Mouse (Mus musculus): ENCODE data around the gene Hnrnph2. TPM values are rescaled to one million over a fixed set of nuclear protein-coding genes. Genes with fewer than 3 reads are reported as not detected.
A peak's percentile ranks its signal among the peaks of the same experiment; 100 is the strongest.

Gene Hnrnph2
- polyA plus RNA-seq, 1 experiment from 2014 or later, result 55.7 TPM

- ATAC-seq (no peak), DNase-seq (no peak)
- Histone ChIP-seq H3K9ac (replicated peaks) (no peak overlapping the region), H3K4me2 (ENCODE audit: low read depth, low read length) (no peak overlapping the region), H3K27me3 (ENCODE audit: insufficient read depth, low read length) (no peaks in the 10 kb centered on the region), H3K4me1 (ENCODE audit: insufficient read depth) (no peaks in the 10 kb centered on the region), H3K27ac (ENCODE audit: low read depth) (no peak overlapping the region), H3K36me3 (replicated peaks; ENCODE audit: insufficient read depth, low read length) (no peaks in the 10 kb centered on the region), H3K4me3 (ENCODE audit: low read depth, low read length) (no peak overlapping the region), H3K9me3 (ENCODE audit: low read length) (no peaks in the 10 kb centered on the region)
- TF ChIP-seq CTCF (IDR thresholded peaks at IDR 0.05; ENCODE audit: low read depth) (no peak), EP300 (IDR thresholded peaks at IDR 0.05; ENCODE audit: low read depth) (peak; percentile 32; the same call in 1 of the 2 replicates)
- 78% methylated on average over 4 of the region's 4 CpGs for WGBS (ENCODE audit: insufficient replicate concordance)
Observed at GRCm38 (mm10) chrX:134623350-134623749, 22.4 kb downstream of the Hnrnph2 start.

DNA sequence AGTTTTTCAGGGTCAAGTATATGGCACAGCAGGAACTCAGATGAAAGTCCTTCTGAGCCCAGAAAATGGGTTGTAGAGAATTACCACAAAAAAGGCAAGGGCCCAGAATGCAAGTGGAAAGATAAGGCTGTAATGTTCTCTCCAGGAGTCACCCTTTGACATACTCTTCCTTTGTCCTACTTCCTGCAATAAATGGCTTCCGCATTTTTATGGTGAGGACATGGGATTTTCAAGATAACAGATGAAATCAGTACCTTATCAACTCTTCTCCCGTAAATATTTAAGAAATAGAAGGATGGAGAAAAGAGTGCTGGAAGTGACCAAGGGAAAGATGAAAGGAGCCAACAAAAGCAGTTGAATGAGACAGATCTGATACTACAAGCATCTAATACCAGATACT lies 27.2 kb downstream of the Hnrnph2 start:
- WGBS (ENCODE audit: insufficient replicate concordance), result 49% methylated on average over 2 of the region's 2 CpGs
- no peaks in the 10 kb centered on the region for H3K4me1 ChIP-seq (ENCODE audit: insufficient read depth)
- H3K27ac ChIP-seq (ENCODE audit: low read depth), result no peak overlapping the region
- no peak for ATAC-seq
- DNase-seq, result no peak
- H3K4me3 ChIP-seq (ENCODE audit: low read depth, low read length), result no peak overlapping the region
- H3K27me3 ChIP-seq (ENCODE audit: insufficient read depth, low read length), result no peaks in the 10 kb centered on the region
- no peak overlapping the region for H3K9ac ChIP-seq (replicated peaks)
- H3K36me3 ChIP-seq (replicated peaks; ENCODE audit: insufficient read depth, low read length), result no peaks in the 10 kb centered on the region
- H3K9me3 ChIP-seq (ENCODE audit: low read length), result no peaks in the 10 kb centered on the region
- H3K4me2 ChIP-seq (ENCODE audit: low read depth, low read length), result no peak overlapping the region
- TF ChIP-seq EP300 (IDR thresholded peaks at IDR 0.05; ENCODE audit: low read depth), result no peak
- TF ChIP-seq CTCF (IDR thresholded peaks at IDR 0.05; ENCODE audit: low read depth), result no peak

DNA sequence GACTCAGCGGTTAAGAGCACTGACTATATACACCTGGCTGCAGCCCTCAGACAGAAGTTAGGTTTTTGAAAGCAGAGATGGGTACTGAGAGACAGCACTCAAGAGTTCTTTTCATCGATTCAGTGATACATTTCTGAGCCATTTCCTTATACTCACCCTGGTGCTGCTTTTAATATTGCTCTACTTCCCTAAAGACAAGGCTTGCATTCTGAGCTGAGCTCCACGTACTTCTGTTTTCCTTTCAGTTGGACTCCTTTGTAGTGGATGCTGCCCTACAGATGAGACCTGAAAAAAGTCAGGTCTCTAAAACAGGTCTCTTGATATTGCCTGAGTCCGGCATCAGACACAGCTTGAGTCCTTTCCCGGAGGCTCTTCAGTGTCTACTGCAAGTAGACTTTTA lies 31.7 kb downstream of the Hnrnph2 start:
- no peak overlapping the region for H3K4me2 ChIP-seq (ENCODE audit: low read depth, low read length)
- TF ChIP-seq CTCF (IDR thresholded peaks at IDR 0.05; ENCODE audit: low read depth), result no peak
- no peak for TF ChIP-seq EP300 (IDR thresholded peaks at IDR 0.05; ENCODE audit: low read depth)
- H3K27me3 ChIP-seq (ENCODE audit: insufficient read depth, low read length), result no peaks in the 10 kb centered on the region
- no peaks in the 10 kb centered on the region for H3K4me1 ChIP-seq (ENCODE audit: insufficient read depth)
- H3K9me3 ChIP-seq (ENCODE audit: low read length), result no peaks in the 10 kb centered on the region
- no peaks in the 10 kb centered on the region for H3K36me3 ChIP-seq (replicated peaks; ENCODE audit: insufficient read depth, low read length)
- H3K4me3 ChIP-seq (ENCODE audit: low read depth, low read length), result no peak overlapping the region
- no peak overlapping the region for H3K9ac ChIP-seq (replicated peaks)
- WGBS (ENCODE audit: insufficient replicate concordance), result 73% methylated on average over 5 of the region's 5 CpGs
- DNase-seq (no peak), ATAC-seq (no peak)
- no peak overlapping the region for H3K27ac ChIP-seq (ENCODE audit: low read depth)

GRCm38 (mm10) chrX:134635111-134635510 lies 34.1 kb downstream of the Hnrnph2 start:
- Histone ChIP-seq H3K4me3 (ENCODE audit: low read depth, low read length) (no peak overlapping the region), H3K4me1 (ENCODE audit: insufficient read depth) (no peaks in the 10 kb centered on the region), H3K4me2 (ENCODE audit: low read depth, low read length) (no peak overlapping the region), H3K27ac (ENCODE audit: low read depth) (no peak overlapping the region), H3K9ac (replicated peaks) (no peak overlapping the region), H3K27me3 (ENCODE audit: insufficient read depth, low read length) (no peaks in the 10 kb centered on the region), H3K36me3 (replicated peaks; ENCODE audit: insufficient read depth, low read length) (no peaks in the 10 kb centered on the region), H3K9me3 (ENCODE audit: low read length) (no peaks in the 10 kb centered on the region)
- ATAC-seq, result no peak
- WGBS (ENCODE audit: insufficient replicate concordance), result 53% methylated on average over 3 of the region's 3 CpGs
- DNase-seq, result no peak
- TF ChIP-seq CTCF (IDR thresholded peaks at IDR 0.05; ENCODE audit: low read depth) (no peak), EP300 (IDR thresholded peaks at IDR 0.05; ENCODE audit: low read depth) (no peak)

- H3K27ac ChIP-seq (ENCODE audit: low read depth), result no peak overlapping the region
- H3K9ac ChIP-seq (replicated peaks), result no peak overlapping the region
- ATAC-seq (peak; percentile 64), DNase-seq (no peak)
- H3K9me3 ChIP-seq (ENCODE audit: low read length), result no peaks in the 10 kb centered on the region
- TF ChIP-seq CTCF (IDR thresholded peaks at IDR 0.05; ENCODE audit: low read depth), result no peak
- TF ChIP-seq EP300 (IDR thresholded peaks at IDR 0.05; ENCODE audit: low read depth), result peak; percentile 59
- 52% methylated on average over 3 of the region's 3 CpGs for WGBS (ENCODE audit: insufficient replicate concordance)
- H3K36me3 ChIP-seq (replicated peaks; ENCODE audit: insufficient read depth, low read length), result no peaks in the 10 kb centered on the region
- H3K27me3 ChIP-seq (ENCODE audit: insufficient read depth, low read length), result no peaks in the 10 kb centered on the region
- no peaks in the 10 kb centered on the region for H3K4me1 ChIP-seq (ENCODE audit: insufficient read depth)
- H3K4me2 ChIP-seq (ENCODE audit: low read depth, low read length), result no peak overlapping the region
- no peak overlapping the region for H3K4me3 ChIP-seq (ENCODE audit: low read depth, low read length)
Observed at GRCm38 (mm10) chrX:134635860-134636259, 34.9 kb downstream of the Hnrnph2 start.

DNA sequence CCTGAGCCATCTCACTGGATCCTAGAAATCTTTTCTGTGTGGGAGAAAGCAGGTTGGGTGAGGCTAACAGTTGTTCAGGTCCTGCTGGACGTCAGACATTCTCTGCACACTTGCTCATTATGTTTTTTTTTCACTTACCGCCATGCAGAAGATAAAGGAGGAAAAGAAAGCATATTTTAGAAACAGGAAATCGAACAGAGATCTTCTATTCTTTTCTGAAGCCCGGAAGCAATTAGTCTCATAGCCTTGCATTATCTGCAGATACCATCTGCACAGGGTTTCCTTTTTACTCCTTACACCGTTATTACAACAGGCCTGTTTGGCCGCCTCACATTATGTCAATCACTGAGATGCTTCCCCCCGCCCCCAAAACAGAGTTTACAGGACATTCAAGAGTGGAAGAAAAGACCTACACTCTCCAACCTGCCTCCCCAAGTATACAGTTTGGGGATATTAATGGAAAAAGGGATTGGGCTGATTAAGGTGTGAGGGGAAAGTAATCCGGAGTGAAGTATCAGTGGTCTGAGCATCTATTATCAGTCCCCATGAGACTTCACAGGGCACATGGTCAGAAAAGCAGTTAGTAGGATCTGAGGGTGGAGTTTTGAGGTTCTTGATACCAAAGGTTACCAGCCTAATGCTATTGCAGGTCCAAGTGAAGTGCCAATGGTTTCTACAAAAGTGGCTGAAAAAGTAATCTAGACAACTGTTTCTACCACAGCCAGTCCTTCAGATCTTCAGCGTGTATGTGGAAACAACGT lies 40.2 kb downstream of the Hnrnph2 start:
- Histone ChIP-seq H3K9me3 (ENCODE audit: low read length) (no peaks in the 10 kb centered on the region), H3K4me3 (ENCODE audit: low read depth, low read length) (no peak overlapping the region), H3K4me2 (ENCODE audit: low read depth, low read length) (no peak overlapping the region), H3K27ac (ENCODE audit: low read depth) (no peak overlapping the region), H3K36me3 (replicated peaks; ENCODE audit: insufficient read depth, low read length) (no peaks in the 10 kb centered on the region), H3K9ac (replicated peaks) (no peak overlapping the region), H3K27me3 (ENCODE audit: insufficient read depth, low read length) (no peaks in the 10 kb centered on the region), H3K4me1 (ENCODE audit: insufficient read depth) (no peaks in the 10 kb centered on the region)
- DNase-seq (no peak), ATAC-seq (no peak)
- WGBS (ENCODE audit: insufficient replicate concordance), result 41% methylated on average over 10 of the region's 10 CpGs
- TF ChIP-seq CTCF (IDR thresholded peaks at IDR 0.05; ENCODE audit: low read depth), result no peak
- TF ChIP-seq EP300 (IDR thresholded peaks at IDR 0.05; ENCODE audit: low read depth), result 0 out of 2 replicates have a peak, but pooled peaks have one; percentile 32
